18 mouse cellular contexts compared by ENCODE assay signal in genomic region chr15:19114951-19115350, GRCm38 (mm10).
DNase-seq lines count a peak whose midpoint lies in the region; ATAC-seq and TF ChIP-seq lines count a peak whose summit lies in the region.
"Had no signal": no experiment of that assay in that cellular context is flagged by ENCODE, and none has a peak within 500 bp of the region (broad histone marks: within the 10 kb centered on the region; RNA-seq: fewer than 3 reads in every experiment).

No protein-coding gene starts in this region.

- ATAC-seq in kidney, embryonic 14.5 days (ENCODE audit: low FRiP score, low TSS enrichment) = 0 out of 2 replicates have a peak, but pooled peaks have one; percentile 60
- no peak for ATAC-seq in liver, embryonic 11.5 days (replicated peaks; ENCODE audit: low FRiP score)

- H3K4me1 ChIP-seq in kidney, embryonic 14.5 days (ENCODE audit: control insufficient read depth, insufficient read depth, low read length) = no peaks in the 10 kb centered on the region
- H3K4me1 ChIP-seq in liver, embryonic 11.5 days (replicated peaks; ENCODE audit: control insufficient read depth, insufficient read depth, low read length) = no peaks in the 10 kb centered on the region
- H3K4me1 ChIP-seq: heart, embryonic 15.5 days; hindbrain, embryonic 15.5 days had no signal

- H3K36me3 ChIP-seq in kidney, embryonic 14.5 days (ENCODE audit: control insufficient read depth, insufficient read depth, low read length) = no peaks in the 10 kb centered on the region
- no peaks in the 10 kb centered on the region for H3K36me3 ChIP-seq in liver, embryonic 11.5 days (ENCODE audit: control insufficient read depth, insufficient read depth, low read length)
- H3K36me3 ChIP-seq: G1E; heart, embryonic 15.5 days; hindbrain, embryonic 15.5 days had no signal

- H3K9ac ChIP-seq in kidney, embryonic 14.5 days (ENCODE audit: low read depth, low read length) = no peak overlapping the region
- H3K9ac ChIP-seq in liver, embryonic 11.5 days (ENCODE audit: low read depth, low read length) = no peak overlapping the region
- H3K9ac ChIP-seq: heart, embryonic 15.5 days; hindbrain, embryonic 15.5 days had no signal

- no peaks in the 10 kb centered on the region for H3K9me3 ChIP-seq in kidney, embryonic 14.5 days (ENCODE audit: control insufficient read depth, low read length)
- H3K9me3 ChIP-seq in liver, embryonic 11.5 days (ENCODE audit: control insufficient read depth, low read length) = no peaks in the 10 kb centered on the region
- H3K9me3 ChIP-seq: G1E; heart, embryonic 15.5 days; hindbrain, embryonic 15.5 days had no signal

- H3K4me3 ChIP-seq in kidney, embryonic 14.5 days (ENCODE audit: low read length) = no peak overlapping the region
- no peak overlapping the region for H3K4me3 ChIP-seq in liver, embryonic 11.5 days (ENCODE audit: low read depth, low read length)
- H3K4me3 ChIP-seq: heart, embryonic 15.5 days; hindbrain, embryonic 15.5 days had no signal

- WGBS in kidney, embryonic 14.5 days = 13% methylated on average over 1 of the region's 1 CpGs
- 54% methylated on average over 1 of the region's 1 CpGs for WGBS in liver, embryonic 11.5 days

- H3K4me2 ChIP-seq in kidney, embryonic 14.5 days (replicated peaks; ENCODE audit: low read depth, low read length) = no peak overlapping the region
- H3K4me2 ChIP-seq in liver, embryonic 11.5 days = no peak overlapping the region
- H3K4me2 ChIP-seq: heart, embryonic 15.5 days; hindbrain, embryonic 15.5 days had no signal

- TF ChIP-seq POLR2A in brain, embryonic 14.5 days (IDR thresholded peaks at IDR 0.05; ENCODE audit: borderline replicate concordance, extremely low read depth, insufficient read depth, insufficient read length, poor library complexity, severe bottlenecking) = no peak

- no peak for DNase-seq in kidney, adult 8-10 months
- peak; percentile 39 for DNase-seq in brain, embryonic 14.5 days (ENCODE audit: low read depth)
- DNase-seq in embryo, embryonic 9.5 days (ENCODE audit: extremely low spot score) = peak; percentile 26
- DNase-seq in mesoderm, embryonic 11.5 days (ENCODE audit: low read depth, low spot score) = peak; percentile 86
- DNase-seq in adrenal gland, postnatal 4 days (ENCODE audit: low spot score in 2 of 2) = no peak
- DNase-seq in left cerebral cortex, adult 18-20 months (ENCODE audit: low spot score in 2 of 2) = no peak
- DNase-seq in liver, embryonic 11.5 days (ENCODE audit: low spot score) = no peak
- DNase-seq: adrenal gland, postnatal 14 days; cerebellum, postnatal 25 days; kidney, adult 9 months; liver; lung, adult 2 months; midbrain, embryonic 14.5 days; thymus, adult 2 months had no signal

- TF ChIP-seq CTCF in brain, embryonic 14.5 days (IDR thresholded peaks at IDR 0.05; ENCODE audit: borderline replicate concordance, extremely low read depth, insufficient read depth, insufficient read length) = no peak

- no peaks in the 10 kb centered on the region for H3K27me3 ChIP-seq in kidney, embryonic 14.5 days (ENCODE audit: control insufficient read depth, insufficient read depth, low read length)
- H3K27me3 ChIP-seq in liver, embryonic 11.5 days (replicated peaks; ENCODE audit: control insufficient read depth, insufficient read depth, low read length) = no peaks in the 10 kb centered on the region
- H3K27me3 ChIP-seq: heart, embryonic 15.5 days; hindbrain, embryonic 15.5 days had no signal

- no peak overlapping the region for H3K27ac ChIP-seq in kidney, embryonic 14.5 days (ENCODE audit: low read depth, low read length)
- no peak overlapping the region for H3K27ac ChIP-seq in liver, embryonic 11.5 days (ENCODE audit: low read depth, low read length)
- H3K27ac ChIP-seq: heart, embryonic 15.5 days; hindbrain, embryonic 15.5 days had no signal

Comparison
In these comparisons a context has a peak if more than half of its experiments do, and no peak if none do; other contexts are left out.
1. DNase-seq: peak in brain, embryonic 14.5 days (single experiment), embryo, embryonic 9.5 days (single experiment) and mesoderm, embryonic 11.5 days (single experiment); none in kidney, adult 8-10 months (0 of 2), adrenal gland, postnatal 4 days (0 of 2), left cerebral cortex, adult 18-20 months (0 of 2) and liver, embryonic 11.5 days (single experiment).